Mouse (Mus musculus): ENCODE results near the gene 4933424G06Rik. TPM values are rescaled to one million over a fixed set of nuclear protein-coding genes. Genes with fewer than 3 reads are reported as not detected.

Gene 4933424G06Rik
- polyA plus RNA-seq, 1 experiment from 2014 or later = 0.13 TPM

GRCm38 (mm10) chr1:36760401-36760800 lies 50.5 kb downstream of the 4933424G06Rik start:
- no peak overlapping the region for H3K27ac ChIP-seq (ENCODE audit: low read length)
- H3K4me3 ChIP-seq (replicated peaks; ENCODE audit: low read length) = no peak overlapping the region
- H3K27me3 ChIP-seq (ENCODE audit: control insufficient read depth, insufficient read depth, low read length) = no peaks in the 10 kb centered on the region
- ATAC-seq (ENCODE audit: insufficient read depth, low FRiP score) = no peak
- H3K4me2 ChIP-seq (ENCODE audit: low read depth, low read length) = no peak overlapping the region
- H3K9ac ChIP-seq (ENCODE audit: low read length) = no peak overlapping the region
- no peaks in the 10 kb centered on the region for H3K4me1 ChIP-seq (ENCODE audit: control insufficient read depth, insufficient read depth, low read length)
- no peaks in the 10 kb centered on the region for H3K36me3 ChIP-seq (ENCODE audit: control insufficient read depth, insufficient read depth, low read length)
- WGBS = 79% methylated on average over 9 of the region's 9 CpGs
- H3K9me3 ChIP-seq (replicated peaks; ENCODE audit: control insufficient read depth, low read length) = no peaks in the 10 kb centered on the region

GRCm38 (mm10) chr1:36761061-36761460 lies 51.1 kb downstream of the 4933424G06Rik start:
- no peaks in the 10 kb centered on the region for H3K36me3 ChIP-seq (ENCODE audit: control insufficient read depth, insufficient read depth, low read length)
- 87% methylated on average over 8 of the region's 8 CpGs for WGBS
- H3K27me3 ChIP-seq (ENCODE audit: control insufficient read depth, insufficient read depth, low read length) = no peaks in the 10 kb centered on the region

GRCm38 (mm10) chr1:36761568-36761967 lies 51.6 kb downstream of the 4933424G06Rik start, which contains the start of gene Zap70:
Gene Zap70 (plus strand): TSS chr1:36761798.
- H3K4me3 ChIP-seq (replicated peaks; ENCODE audit: low read length) = no peak within 1 kb of the TSS
- H3K27ac ChIP-seq (ENCODE audit: low read length) = no peak within 1 kb of the TSS
- no peaks in the 10 kb centered on the region for H3K27me3 ChIP-seq (ENCODE audit: control insufficient read depth, insufficient read depth, low read length)
- ATAC-seq (ENCODE audit: insufficient read depth, low FRiP score) = no peak
- 87% methylated on average over 11 of the region's 11 CpGs for WGBS
- no peak within 1 kb of the TSS for H3K4me2 ChIP-seq (ENCODE audit: low read depth, low read length)
- no peaks in the 10 kb centered on the region for H3K4me1 ChIP-seq (ENCODE audit: control insufficient read depth, insufficient read depth, low read length)
- no peak within 1 kb of the TSS for H3K9ac ChIP-seq (ENCODE audit: low read length)
- no peaks in the 10 kb centered on the region for H3K9me3 ChIP-seq (replicated peaks; ENCODE audit: control insufficient read depth, low read length)
- no peaks in the 10 kb centered on the region for H3K36me3 ChIP-seq (ENCODE audit: control insufficient read depth, insufficient read depth, low read length)

More at GRCm38 (mm10) chr1:36761061-36761460, 51.1 kb downstream of the 4933424G06Rik start:
- Histone ChIP-seq H3K9ac (ENCODE audit: low read length) (no peak overlapping the region), H3K4me1 (ENCODE audit: control insufficient read depth, insufficient read depth, low read length) (no peaks in the 10 kb centered on the region), H3K4me3 (replicated peaks; ENCODE audit: low read length) (no peak overlapping the region), H3K4me2 (ENCODE audit: low read depth, low read length) (no peak overlapping the region), H3K9me3 (replicated peaks; ENCODE audit: control insufficient read depth, low read length) (no peaks in the 10 kb centered on the region), H3K27ac (ENCODE audit: low read length) (no peak overlapping the region)
- no peak for ATAC-seq (ENCODE audit: insufficient read depth, low FRiP score)

GRCm38 (mm10) chr1:36766431-36767205 lies 56.7 kb downstream of the 4933424G06Rik start:
- Histone ChIP-seq H3K4me3 (replicated peaks; ENCODE audit: low read length) (no peak overlapping the region), H3K36me3 (ENCODE audit: control insufficient read depth, insufficient read depth, low read length) (no peaks in the 10 kb centered on the region), H3K9me3 (replicated peaks; ENCODE audit: control insufficient read depth, low read length) (no peaks in the 10 kb centered on the region), H3K9ac (ENCODE audit: low read length) (no peak overlapping the region), H3K27ac (ENCODE audit: low read length) (no peak overlapping the region), H3K4me2 (ENCODE audit: low read depth, low read length) (no peak overlapping the region), H3K27me3 (ENCODE audit: control insufficient read depth, insufficient read depth, low read length) (no peaks in the 10 kb centered on the region), H3K4me1 (ENCODE audit: control insufficient read depth, insufficient read depth, low read length) (peaks cover 3% of the 10 kb centered on the region)
- 0 out of 2 replicates have a peak, but pooled peaks have one; percentile 30 for ATAC-seq (ENCODE audit: insufficient read depth, low FRiP score)
- 55% methylated on average over 4 of the region's 4 CpGs for WGBS

- Histone ChIP-seq H3K36me3 (ENCODE audit: control insufficient read depth, insufficient read depth, low read length) (no peaks in the 10 kb centered on the region), H3K9ac (ENCODE audit: low read length) (no peak overlapping the region), H3K27ac (ENCODE audit: low read length) (no peak overlapping the region), H3K4me3 (replicated peaks; ENCODE audit: low read length) (no peak overlapping the region), H3K9me3 (replicated peaks; ENCODE audit: control insufficient read depth, low read length) (no peaks in the 10 kb centered on the region), H3K4me1 (ENCODE audit: control insufficient read depth, insufficient read depth, low read length) (peaks cover 3% of the 10 kb centered on the region), H3K4me2 (ENCODE audit: low read depth, low read length) (no peak overlapping the region), H3K27me3 (ENCODE audit: control insufficient read depth, insufficient read depth, low read length) (no peaks in the 10 kb centered on the region)
- WGBS = 25% methylated on average over 10 of the region's 10 CpGs
- no peak for ATAC-seq (ENCODE audit: insufficient read depth, low FRiP score)
Observed at GRCm38 (mm10) chr1:36767321-36767720, 57.4 kb downstream of the 4933424G06Rik start.

- H3K4me3 ChIP-seq (replicated peaks; ENCODE audit: low read length) = no peak overlapping the region
- H3K4me1 ChIP-seq (ENCODE audit: control insufficient read depth, insufficient read depth, low read length) = peaks cover 3% of the 10 kb centered on the region
- 72% methylated on average over 5 of the region's 5 CpGs for WGBS
- H3K9me3 ChIP-seq (replicated peaks; ENCODE audit: control insufficient read depth, low read length) = no peaks in the 10 kb centered on the region
- H3K27ac ChIP-seq (ENCODE audit: low read length) = no peak overlapping the region
- no peak overlapping the region for H3K9ac ChIP-seq (ENCODE audit: low read length)
- no peaks in the 10 kb centered on the region for H3K27me3 ChIP-seq (ENCODE audit: control insufficient read depth, insufficient read depth, low read length)
- no peak overlapping the region for H3K4me2 ChIP-seq (ENCODE audit: low read depth, low read length)
- H3K36me3 ChIP-seq (ENCODE audit: control insufficient read depth, insufficient read depth, low read length) = no peaks in the 10 kb centered on the region
- no peak for ATAC-seq (ENCODE audit: insufficient read depth, low FRiP score)
Observed at GRCm38 (mm10) chr1:36768786-36769185, 58.8 kb downstream of the 4933424G06Rik start.

GRCm38 (mm10) chr1:36769951-36770350 lies 60.0 kb downstream of the 4933424G06Rik start:
- no peak overlapping the region for H3K27ac ChIP-seq (ENCODE audit: low read length)
- no peaks in the 10 kb centered on the region for H3K9me3 ChIP-seq (replicated peaks; ENCODE audit: control insufficient read depth, low read length)
- no peaks in the 10 kb centered on the region for H3K27me3 ChIP-seq (ENCODE audit: control insufficient read depth, insufficient read depth, low read length)
- ATAC-seq (ENCODE audit: insufficient read depth, low FRiP score) = no peak
- peaks cover 3% of the 10 kb centered on the region for H3K4me1 ChIP-seq (ENCODE audit: control insufficient read depth, insufficient read depth, low read length)
- no peak overlapping the region for H3K4me2 ChIP-seq (ENCODE audit: low read depth, low read length)
- WGBS = 84% methylated on average over 1 of the region's 1 CpGs
- no peak overlapping the region for H3K9ac ChIP-seq (ENCODE audit: low read length)
- H3K4me3 ChIP-seq (replicated peaks; ENCODE audit: low read length) = no peak overlapping the region
- H3K36me3 ChIP-seq (ENCODE audit: control insufficient read depth, insufficient read depth, low read length) = no peaks in the 10 kb centered on the region

- Histone ChIP-seq H3K9me3 (replicated peaks; ENCODE audit: control insufficient read depth, low read length) (no peaks in the 10 kb centered on the region), H3K9ac (ENCODE audit: low read length) (no peak overlapping the region), H3K4me1 (ENCODE audit: control insufficient read depth, insufficient read depth, low read length) (peaks cover 3% of the 10 kb centered on the region), H3K27me3 (ENCODE audit: control insufficient read depth, insufficient read depth, low read length) (no peaks in the 10 kb centered on the region), H3K36me3 (ENCODE audit: control insufficient read depth, insufficient read depth, low read length) (no peaks in the 10 kb centered on the region), H3K4me3 (replicated peaks; ENCODE audit: low read length) (peak overlapping the region; percentile 29), H3K4me2 (ENCODE audit: low read depth, low read length) (peak overlapping the region; percentile 48), H3K27ac (ENCODE audit: low read length) (no peak overlapping the region)
- ATAC-seq (ENCODE audit: insufficient read depth, low FRiP score) = no peak
- 22% methylated on average over 27 of the region's 27 CpGs for WGBS
Observed at GRCm38 (mm10) chr1:36770998-36771397, 61.0 kb downstream of the 4933424G06Rik start.

GRCm38 (mm10) chr1:36772198-36772934 lies 62.4 kb downstream of the 4933424G06Rik start:
- ATAC-seq (ENCODE audit: insufficient read depth, low FRiP score) = peak; percentile 54; the same call in 1 of the 2 replicates
- no peak overlapping the region for H3K27ac ChIP-seq (ENCODE audit: low read length)
- H3K4me1 ChIP-seq (ENCODE audit: control insufficient read depth, insufficient read depth, low read length) = peaks cover under 1% of the 10 kb centered on the region; the same call in 1 of the 2 replicates
- no peaks in the 10 kb centered on the region for H3K27me3 ChIP-seq (ENCODE audit: control insufficient read depth, insufficient read depth, low read length)
- no peaks in the 10 kb centered on the region for H3K36me3 ChIP-seq (ENCODE audit: control insufficient read depth, insufficient read depth, low read length)
- H3K9me3 ChIP-seq (replicated peaks; ENCODE audit: control insufficient read depth, low read length) = no peaks in the 10 kb centered on the region
- 74% methylated on average over 9 of the region's 9 CpGs for WGBS
- no peak overlapping the region for H3K4me3 ChIP-seq (replicated peaks; ENCODE audit: low read length)
- H3K9ac ChIP-seq (ENCODE audit: low read length) = no peak overlapping the region
- H3K4me2 ChIP-seq (ENCODE audit: low read depth, low read length) = no peak overlapping the region

Measured in stomach, embryonic 16.5 days (tissue).